Mouse (Mus musculus): ENCODE data around the gene Cmtr1. TPM values are rescaled to one million over a fixed set of nuclear protein-coding genes. Genes with fewer than 3 reads are reported as not detected.

The Cmtr1 gene
- 64.7 and 69.2 TPM in 2 replicates for polyA plus RNA-seq (2015; fragmentation: Nextera tagmentation; extraction: Ambion mirVana)

GRCm38 (mm10) chr17:29660076-29660761 lies at the start of gene Cmtr1:
Gene Cmtr1, plus strand, starts transcription at chr17:29660595.

GRCm38 (mm10) chr17:29614115-29615023 lies 46.0 kb upstream of the Cmtr1 start, which contains the start of the genes Rnf8 and Gm28043:
Gene Rnf8, plus strand, starts transcription at chr17:29614790.
Gene Gm28043, plus strand, starts transcription at chr17:29614876.

GRCm38 (mm10) chr17:29716732-29717445 lies 56.5 kb downstream of the Cmtr1 start, which contains the start of gene Ccdc167:
Gene Ccdc167, minus strand, starts transcription at chr17:29717044.

Other genes with a start within 250 kb of the Cmtr1 start
- gene Pim1, start 169.8 kb upstream of the Cmtr1 start, polyA plus RNA-seq (2015; fragmentation: Nextera tagmentation; extraction: Ambion mirVana) = 14.2 and 14.9 TPM in 2 replicates
- not detected in 2 replicates for gene Gm17657, start 111.0 kb upstream of the Cmtr1 start, polyA plus RNA-seq (2015; fragmentation: Nextera tagmentation; extraction: Ambion mirVana)
- gene Tbc1d22b, start 110.8 kb upstream of the Cmtr1 start, polyA plus RNA-seq (2015; fragmentation: Nextera tagmentation; extraction: Ambion mirVana) = 4.4 and 4.6 TPM in 2 replicates
- gene Tmem217, start 108.2 kb upstream of the Cmtr1 start, polyA plus RNA-seq (2015; fragmentation: Nextera tagmentation; extraction: Ambion mirVana) = 0.12 and 0.33 TPM in 2 replicates
- gene Rnf8, start 45.8 kb upstream of the Cmtr1 start, polyA plus RNA-seq (2015; fragmentation: Nextera tagmentation; extraction: Ambion mirVana) = 39.4 and 41.7 TPM in 2 replicates
- gene Gm28043, start 45.7 kb upstream of the Cmtr1 start, polyA plus RNA-seq (2015; fragmentation: Nextera tagmentation; extraction: Ambion mirVana) = 0.68 and 1.1 TPM in 2 replicates
- 3.2 and 4.1 TPM in 2 replicates for gene Ccdc167, start 56.4 kb downstream of the Cmtr1 start, polyA plus RNA-seq (2015; fragmentation: Nextera tagmentation; extraction: Ambion mirVana)

Data from skeletal muscle tissue, postnatal 0 days (tissue).